In the genomic region with DNA sequence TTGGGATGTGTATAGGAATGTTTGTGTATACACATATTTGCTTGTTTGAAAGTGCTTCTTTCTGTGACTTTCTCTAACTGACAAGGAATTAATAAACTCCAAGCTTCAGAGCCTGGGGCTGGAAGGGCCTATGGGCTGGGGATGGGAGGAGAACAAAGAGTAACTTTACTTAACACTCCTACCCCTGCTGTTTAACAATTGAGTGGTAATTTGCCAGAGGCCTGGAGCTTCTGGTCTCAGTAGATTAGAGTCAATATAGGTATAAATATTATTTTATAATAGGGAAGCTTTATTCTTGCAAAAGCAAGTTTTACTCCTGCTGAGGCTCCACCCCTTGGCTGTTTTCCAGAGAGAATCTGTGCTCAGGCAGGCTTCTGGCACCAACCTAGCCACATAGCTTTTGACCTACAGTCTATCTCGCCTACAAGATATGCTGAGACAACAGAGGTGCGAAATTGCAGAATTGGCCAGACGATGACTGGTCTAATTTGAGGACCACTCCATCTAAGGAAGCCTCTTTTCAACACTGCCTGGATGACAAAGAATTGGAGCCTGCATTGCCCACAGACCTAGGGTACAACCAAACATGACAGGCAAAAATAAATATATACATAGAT, we compare ENCODE assay signal across 18 mouse cellular contexts.
DNase-seq lines count a peak whose midpoint lies in the region; ATAC-seq lines count a peak whose summit lies in the region.
"Had no signal": no experiment of that assay in that cellular context is flagged by ENCODE, and none has a peak within 500 bp of the region (broad histone marks: within the 10 kb centered on the region; RNA-seq: fewer than 3 reads in every experiment).

No protein-coding gene starts in this region.

- no peaks in the 10 kb centered on the region for H3K36me3 ChIP-seq in heart, embryonic 10.5 days
- H3K36me3 ChIP-seq in stomach, embryonic 16.5 days (ENCODE audit: control insufficient read depth, insufficient read depth, low read length) = no peaks in the 10 kb centered on the region
- H3K36me3 ChIP-seq: forebrain, embryonic 12.5 days; heart, embryonic 13.5 days; hindbrain, embryonic 15.5 days had no signal

- DNase-seq in heart, embryonic 10.5 days (ENCODE audit: low spot score) = peak; percentile 75
- DNase-seq in heart, adult 18-20 months = no peak
- DNase-seq in kidney, postnatal 10 days = peak; percentile 6
- no peak for DNase-seq in kidney, adult 11 months
- DNase-seq in heart, postnatal 4 days = peak; percentile 37
- no peak for DNase-seq in left cerebral cortex, adult 18-20 months (ENCODE audit: low spot score in 2 of 2)
- DNase-seq: cerebellum, adult 8-10 months; kidney, adult 2 months; kidney, postnatal 14 days; layer of hippocampus, postnatal 36 days; lung, adult 18-20 months; lung, postnatal 36 days had no signal

- 42% methylated on average over 3 of the region's 3 CpGs for WGBS in heart, embryonic 10.5 days
- WGBS in stomach, embryonic 16.5 days = 74% methylated on average over 3 of the region's 3 CpGs

- 0 out of 2 replicates have a peak, but pooled peaks have one; percentile 33 for ATAC-seq in stomach, embryonic 16.5 days (ENCODE audit: insufficient read depth, low FRiP score)

- no peaks in the 10 kb centered on the region for H3K4me1 ChIP-seq in heart, embryonic 10.5 days
- no peaks in the 10 kb centered on the region for H3K4me1 ChIP-seq in stomach, embryonic 16.5 days (ENCODE audit: control insufficient read depth, insufficient read depth, low read length)
- H3K4me1 ChIP-seq: forebrain, embryonic 12.5 days; hindbrain, embryonic 15.5 days had no signal

- H3K27ac ChIP-seq in heart, embryonic 10.5 days = no peak overlapping the region
- no peak overlapping the region for H3K27ac ChIP-seq in stomach, embryonic 16.5 days (ENCODE audit: low read length)
- H3K27ac ChIP-seq: forebrain, embryonic 12.5 days; heart, embryonic 13.5 days; hindbrain, embryonic 15.5 days; layer of hippocampus, adult 2 months had no signal

- no peaks in the 10 kb centered on the region for H3K27me3 ChIP-seq in heart, embryonic 10.5 days (ENCODE audit: insufficient read depth, poor library complexity, severe bottlenecking)
- H3K27me3 ChIP-seq in stomach, embryonic 16.5 days (ENCODE audit: control insufficient read depth, insufficient read depth, low read length) = no peaks in the 10 kb centered on the region
- H3K27me3 ChIP-seq: forebrain, embryonic 12.5 days; heart, embryonic 13.5 days; hindbrain, embryonic 15.5 days had no signal

- H3K9ac ChIP-seq in stomach, embryonic 16.5 days (ENCODE audit: low read length) = no peak overlapping the region
- H3K9ac ChIP-seq: forebrain, embryonic 12.5 days; heart, embryonic 13.5 days; hindbrain, embryonic 15.5 days had no signal

- no peaks in the 10 kb centered on the region for H3K9me3 ChIP-seq in heart, embryonic 10.5 days
- H3K9me3 ChIP-seq in stomach, embryonic 16.5 days (replicated peaks; ENCODE audit: control insufficient read depth, low read length) = no peaks in the 10 kb centered on the region
- H3K9me3 ChIP-seq: forebrain, embryonic 12.5 days; heart, embryonic 13.5 days; hindbrain, embryonic 15.5 days had no signal

- H3K4me2 ChIP-seq in stomach, embryonic 16.5 days (ENCODE audit: low read depth, low read length) = no peak overlapping the region
- H3K4me2 ChIP-seq: forebrain, embryonic 12.5 days; heart, embryonic 13.5 days; hindbrain, embryonic 15.5 days; liver, embryonic 11.5 days had no signal

- no peak overlapping the region for H3K4me3 ChIP-seq in heart, embryonic 10.5 days
- no peak overlapping the region for H3K4me3 ChIP-seq in stomach, embryonic 16.5 days (replicated peaks; ENCODE audit: low read length)
- H3K4me3 ChIP-seq: forebrain, embryonic 12.5 days; heart, embryonic 13.5 days; hindbrain, embryonic 15.5 days; layer of hippocampus, adult 2 months had no signal

Comparison
In these comparisons a context has a peak if more than half of its experiments do, and no peak if none do; other contexts are left out.
1. DNase-seq: peak in heart, embryonic 10.5 days (single experiment), kidney, postnatal 10 days (single experiment) and heart, postnatal 4 days (single experiment); none in heart, adult 18-20 months (0 of 2), kidney, adult 11 months (single experiment) and left cerebral cortex, adult 18-20 months (0 of 2).